Mouse (Mus musculus): ENCODE data around the gene Alk.

GRCm38 (mm10) chr17:72485623-72486022, 118.8 kb downstream of the Alk start:
- TF ChIP-seq CTCF (IDR thresholded peaks at IDR 0.05; ENCODE audit: low read depth) (no peak), EP300 (IDR thresholded peaks at IDR 0.05; ENCODE audit: low read depth) (no peak)

Data from liver, postnatal 0 days (tissue).